Mouse (Mus musculus): ENCODE data around the gene Gm17651. TPM values are rescaled to one million over a fixed set of nuclear protein-coding genes. Genes with fewer than 3 reads are reported as not detected.

Gm17651 gene
- polyA plus RNA-seq, 1 experiment from 2014 or later = not detected

DNA sequence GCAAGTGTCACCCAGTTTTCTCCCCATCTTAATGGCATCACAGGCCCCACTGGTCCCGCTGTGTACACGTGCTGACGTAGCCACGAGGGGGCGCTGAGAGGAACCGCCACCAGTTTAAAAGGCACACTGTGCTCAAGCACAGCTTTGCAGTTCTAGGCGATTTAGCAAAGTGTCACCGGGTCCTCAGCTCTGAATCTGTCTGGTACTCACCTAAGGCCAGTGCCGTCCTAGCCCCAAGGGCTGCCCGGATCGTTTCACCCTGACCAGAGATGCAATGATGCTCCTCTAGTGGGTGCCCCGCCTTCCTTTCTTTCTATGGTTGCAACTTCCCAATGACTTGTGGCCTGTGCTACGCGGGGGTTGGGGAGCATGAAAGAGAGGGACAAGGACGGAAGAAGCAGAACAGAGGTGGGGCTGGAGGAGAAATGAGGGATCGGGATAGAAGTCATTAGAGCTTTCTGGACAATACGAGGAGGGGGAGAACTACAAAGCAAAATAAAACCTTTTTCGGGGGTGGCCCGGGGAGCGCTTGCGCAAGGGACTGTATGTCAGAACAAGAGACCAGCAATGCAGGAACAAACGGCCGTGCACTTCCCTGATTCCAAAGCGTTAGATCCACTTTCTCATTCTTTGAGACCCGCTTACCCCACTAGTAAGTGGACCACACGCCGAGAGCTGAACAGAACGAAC is 6.3 kb upstream of the Gm17651 start:
- ATAC-seq = no peak

DNA sequence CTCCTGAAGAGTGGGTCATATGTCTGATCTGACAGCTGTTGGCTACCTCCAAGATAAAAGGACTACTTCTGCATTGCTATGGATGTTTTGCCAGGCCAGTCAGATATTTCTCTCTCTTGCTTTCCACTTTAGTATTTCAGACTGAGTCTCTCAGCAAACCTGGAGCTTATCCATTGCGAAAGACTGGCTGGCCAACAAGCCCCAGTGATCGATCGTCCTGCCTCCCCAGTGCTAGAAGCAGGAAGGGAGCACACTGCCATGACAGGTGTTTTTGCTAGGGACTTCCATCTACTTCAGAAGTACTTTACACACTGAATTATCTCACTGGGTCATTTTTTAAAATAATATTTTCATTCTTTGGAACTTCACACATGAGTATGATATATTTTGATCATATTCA is 3.9 kb upstream of the Gm17651 start:
- ATAC-seq (no peak), DNase-seq (ENCODE audit: low read depth, low spot score) (no peak)
- no peak for TF ChIP-seq CTCF (IDR thresholded peaks at IDR 0.05)
- ChIA-PET CTCF (interaction anchor here (1.8 kb wide), 1 partner anchor 14 kb away, joined by 4 read pairs; no protein-coding TSS in a partner anchor), POLR2A (no interaction called here)
- in situ Hi-C loops (cut with MboI; ENCODE audit: low pct_unique_long_range_greater_than_20kb) = no loop called here
- H3K27me3 ChIP-seq = no peaks in the 10 kb centered on the region

More for the DNA sequence above, 6.3 kb upstream of the Gm17651 start:
- POLR2A ChIA-PET = no interaction called here
- no peaks in the 10 kb centered on the region for H3K27me3 ChIP-seq
- peak; percentile 61 for TF ChIP-seq CTCF (IDR thresholded peaks at IDR 0.05)
- CTCF ChIA-PET = interaction anchor here (1.0 to 2.4 kb wide), 5 partner anchors 11 to 222 kb away, joined by 3 to 24 read pairs (median 3); no protein-coding TSS in a partner anchor
- in situ Hi-C loops (cut with MboI; ENCODE audit: low pct_unique_long_range_greater_than_20kb) = no loop called here
- no peak for DNase-seq (ENCODE audit: low read depth, low spot score)

DNA sequence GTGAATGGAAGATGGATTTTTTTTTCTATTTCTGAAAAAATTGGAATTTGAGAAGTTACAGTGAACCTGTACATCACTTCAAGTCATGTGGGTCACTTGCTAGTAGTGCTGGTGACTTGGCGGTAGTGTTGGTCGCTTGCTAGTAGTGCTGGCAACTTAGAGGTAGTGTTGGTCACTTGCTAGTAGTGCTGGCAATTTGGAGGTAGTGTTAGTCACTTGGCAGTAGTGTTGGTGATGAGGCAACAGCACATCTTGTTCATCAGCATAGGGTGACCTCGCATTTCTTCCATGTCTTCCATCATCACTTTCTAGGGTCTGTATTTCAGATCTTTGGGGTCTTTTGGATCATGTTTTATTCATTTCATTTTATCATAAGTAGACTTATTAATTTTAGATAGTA is 1.6 kb upstream of the Gm17651 start:
- in situ Hi-C loops (cut with MboI; ENCODE audit: low pct_unique_long_range_greater_than_20kb) = no loop called here
- no peaks in the 10 kb centered on the region for H3K27me3 ChIP-seq
- CTCF ChIA-PET = interaction anchor here (1.3 kb wide), 1 partner anchor 20 kb away, joined by 3 read pairs; no protein-coding TSS in a partner anchor
- ATAC-seq (no peak), DNase-seq (ENCODE audit: low read depth, low spot score) (no peak)
- TF ChIP-seq CTCF (IDR thresholded peaks at IDR 0.05) = no peak
- POLR2A ChIA-PET = no interaction called here

DNA sequence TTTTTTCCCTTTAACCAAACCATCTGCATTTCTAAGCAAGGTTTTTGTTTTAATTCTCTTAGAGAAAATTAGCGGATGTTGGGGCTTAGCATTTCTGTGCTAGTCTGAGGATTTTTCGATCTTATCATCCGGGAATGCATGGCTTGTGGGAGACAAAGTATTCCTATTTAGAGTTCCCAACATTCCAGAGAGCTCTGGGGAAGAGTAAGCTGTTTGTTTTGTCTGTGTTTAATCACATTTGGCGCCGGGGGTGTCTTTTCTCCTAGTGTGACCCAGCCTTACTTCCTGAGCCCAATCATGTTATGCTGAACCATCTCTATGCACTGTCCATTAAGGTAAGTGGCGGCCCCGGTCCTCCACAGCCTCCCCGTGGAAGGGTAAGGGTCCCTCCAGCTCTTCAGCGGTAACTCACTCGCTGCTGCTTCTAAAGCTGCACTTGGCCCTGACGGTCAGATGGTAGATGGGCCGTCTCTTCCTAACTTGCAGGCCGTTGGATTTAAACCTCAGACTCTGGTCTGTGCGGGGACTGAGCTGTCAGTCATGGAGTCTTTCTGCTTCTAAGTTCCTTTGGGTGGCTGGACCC is 7.3 kb downstream of the Gm17651 start:
- no peak for TF ChIP-seq CTCF (IDR thresholded peaks at IDR 0.05)
- H3K27me3 ChIP-seq = no peaks in the 10 kb centered on the region
- in situ Hi-C loops (cut with MboI; ENCODE audit: low pct_unique_long_range_greater_than_20kb) = no loop called here
- DNase-seq (ENCODE audit: low read depth, low spot score) (no peak), ATAC-seq (no peak)
- POLR2A ChIA-PET = no interaction called here
- CTCF ChIA-PET = interaction anchor here (1.6 to 5.5 kb wide), 3 partner anchors 8 to 219 kb away, joined by 4 to 24 read pairs (median 8); no protein-coding TSS in a partner anchor

GRCm38 (mm10) chr3:97666154-97666553 is 8.3 kb downstream of the Gm17651 start:
- no peak for DNase-seq (ENCODE audit: low read depth, low spot score)
- no peak for ATAC-seq
- TF ChIP-seq CTCF (IDR thresholded peaks at IDR 0.05) = no peak
- no peaks in the 10 kb centered on the region for H3K27me3 ChIP-seq
- ChIA-PET POLR2A (no interaction called here), CTCF (interaction anchor here (1.5 kb wide), 1 partner anchor 15 kb away, joined by 4 read pairs; no protein-coding TSS in a partner anchor)
- in situ Hi-C loops (cut with MboI; ENCODE audit: low pct_unique_long_range_greater_than_20kb) = no loop called here

DNA sequence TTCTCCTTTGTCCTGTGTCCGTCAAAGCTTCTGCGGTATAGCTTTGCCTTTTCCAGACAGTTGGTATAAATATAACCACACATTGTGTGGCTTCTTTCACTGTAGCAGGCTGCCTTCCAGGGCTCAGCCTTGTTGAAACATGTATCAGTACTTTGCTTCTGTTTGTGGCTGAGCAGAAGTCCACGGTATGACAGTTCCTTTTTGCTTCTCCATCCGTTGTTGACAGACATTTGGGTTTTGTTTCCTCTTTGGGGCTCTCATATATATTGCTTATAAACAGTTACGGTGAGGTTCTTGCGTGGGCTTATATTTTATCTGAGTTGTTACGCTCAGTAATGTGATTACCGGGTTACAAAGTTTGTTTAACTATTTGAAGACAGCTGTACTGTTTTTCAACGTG is 9.0 kb downstream of the Gm17651 start:
- ChIA-PET CTCF (interaction anchor here (1.5 kb wide), 2 partner anchors 13 to 16 kb away, joined by 4 read pairs; no protein-coding TSS in a partner anchor), POLR2A (no interaction called here)
- TF ChIP-seq CTCF (IDR thresholded peaks at IDR 0.05) = no peak
- no peaks in the 10 kb centered on the region for H3K27me3 ChIP-seq
- in situ Hi-C loops (cut with MboI; ENCODE audit: low pct_unique_long_range_greater_than_20kb) = no loop called here
- ATAC-seq = no peak
- no peak for DNase-seq (ENCODE audit: low read depth, low spot score)

GRCm38 (mm10) chr3:97661206-97661605 is 13.3 kb downstream of the Gm17651 start:
- CTCF ChIA-PET = interaction anchor here (0.9 to 2.2 kb wide), 3 partner anchors 9 to 80 kb away, joined by 4 to 8 read pairs (median 7); partner anchors contain the start of gene Chd1l
- TF ChIP-seq CTCF (IDR thresholded peaks at IDR 0.05) = no peak
- POLR2A ChIA-PET = interaction anchor here (0.9 kb wide), 1 partner anchor 106 kb away, joined by 4 read pairs; no protein-coding TSS in a partner anchor
- in situ Hi-C loops (cut with MboI; ENCODE audit: low pct_unique_long_range_greater_than_20kb) = no loop called here
- DNase-seq (ENCODE audit: low read depth, low spot score) (no peak), ATAC-seq (no peak)
- H3K27me3 ChIP-seq = no peaks in the 10 kb centered on the region

DNA sequence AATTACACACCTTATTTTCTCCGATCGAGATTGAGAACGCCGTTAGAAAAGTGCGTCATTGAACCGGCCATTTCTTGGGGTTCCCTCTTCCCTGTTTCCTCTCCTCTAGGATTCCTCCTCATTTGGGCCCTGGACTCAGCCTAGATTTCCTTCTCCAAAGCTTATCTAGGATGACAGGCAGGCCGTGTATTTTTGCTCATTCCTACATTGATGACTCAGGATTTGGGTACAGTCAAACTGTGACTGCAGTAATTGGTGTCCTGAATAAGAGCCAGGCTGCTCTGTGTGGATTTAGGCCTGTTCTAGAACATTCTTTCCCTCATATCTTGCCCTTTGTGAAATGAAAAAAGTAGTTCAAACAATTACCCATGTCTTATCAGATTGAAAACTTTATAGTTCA is 14.7 kb downstream of the Gm17651 start:
- POLR2A ChIA-PET = no interaction called here
- in situ Hi-C loops (cut with MboI; ENCODE audit: low pct_unique_long_range_greater_than_20kb) = no loop called here
- ATAC-seq = no peak
- no peak for TF ChIP-seq CTCF (IDR thresholded peaks at IDR 0.05)
- CTCF ChIA-PET = interaction anchor here (0.6 to 1.8 kb wide), 5 partner anchors 8 to 153 kb away, joined by 3 to 8 read pairs (median 4); no protein-coding TSS in a partner anchor
- H3K27me3 ChIP-seq = no peaks in the 10 kb centered on the region
- no peak for DNase-seq (ENCODE audit: low read depth, low spot score)

GRCm38 (mm10) chr3:97658426-97659193 is 15.9 kb downstream of the Gm17651 start:
- POLR2A ChIA-PET = interaction anchor here (0.6 to 1.2 kb wide), 2 partner anchors 110 to 475 kb away, joined by 3 to 4 read pairs; no protein-coding TSS in a partner anchor
- DNase-seq (ENCODE audit: low read depth, low spot score) = peak; percentile 25
- peak; percentile 73 for ATAC-seq
- no peak for TF ChIP-seq CTCF (IDR thresholded peaks at IDR 0.05)
- in situ Hi-C loops (cut with MboI; ENCODE audit: low pct_unique_long_range_greater_than_20kb) = no loop called here
- no peaks in the 10 kb centered on the region for H3K27me3 ChIP-seq
- CTCF ChIA-PET = interaction anchor here (0.9 to 1.4 kb wide), 2 partner anchors 9 to 48 kb away, joined by 4 to 8 read pairs; no protein-coding TSS in a partner anchor

DNA sequence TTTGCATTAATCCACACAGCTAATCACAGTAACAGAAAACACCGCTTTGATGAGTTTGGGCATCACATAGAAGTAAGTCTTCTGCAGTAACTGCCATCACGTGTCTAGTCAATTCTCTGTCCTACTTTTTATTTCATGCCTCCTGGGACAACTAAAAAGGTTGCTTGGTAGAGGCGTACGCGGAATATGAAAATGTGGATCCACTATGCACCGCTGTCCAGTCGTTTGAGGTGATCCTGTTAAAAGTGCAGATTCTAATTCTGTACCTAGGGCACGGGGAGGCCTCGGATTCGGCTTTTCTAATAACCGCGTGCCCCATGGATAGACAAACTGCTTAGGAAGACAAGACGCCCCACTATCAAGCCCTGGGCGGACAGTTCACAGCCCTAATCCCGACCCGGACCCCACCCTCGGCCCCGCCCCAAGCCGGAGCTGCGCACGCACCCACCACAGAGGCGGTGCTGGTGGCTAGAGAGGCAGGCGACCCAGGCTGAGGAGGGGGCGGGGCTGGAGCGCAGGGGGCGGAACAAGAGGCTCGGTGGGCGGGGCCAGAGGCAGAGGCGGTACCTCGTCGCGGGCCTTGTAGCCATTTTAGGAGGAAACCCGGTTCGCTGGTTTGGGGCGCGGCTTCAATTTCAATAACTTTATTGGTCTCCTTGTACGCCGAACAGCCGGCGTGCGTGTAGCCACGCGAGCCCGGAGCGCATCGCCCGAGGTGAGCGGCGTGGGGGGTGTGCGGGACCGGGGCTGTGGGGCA is 16.7 kb downstream of the Gm17651 start, which contains the start of gene Prkab2:
Gene Prkab2, plus strand, starts transcription at position 539 of the 757 bp plus-strand sequence.
- CTCF ChIA-PET = no interaction called here
- no peak for TF ChIP-seq CTCF (IDR thresholded peaks at IDR 0.05)
- in situ Hi-C loops (cut with MboI; ENCODE audit: low pct_unique_long_range_greater_than_20kb) = no loop called here
- DNase-seq (ENCODE audit: low read depth, low spot score) = peak; percentile 88
- POLR2A ChIA-PET = no interaction called here
- H3K27me3 ChIP-seq = no peaks in the 10 kb centered on the region
- ATAC-seq = peak; percentile 97

Data from Patski (cell line).